Mouse (Mus musculus) heart, embryonic 14.5 days (tissue): ENCODE results near the gene Fa2h. TPM values are rescaled to one million over a fixed set of nuclear protein-coding genes. Genes with fewer than 3 reads are reported as not detected.
A peak's percentile ranks its signal among the peaks of the same experiment; 100 is the strongest.

ENCODE experiments used
- ATAC-seq: fragments of 200-750 bp; cut with Nextera tagmentation; 2 replicates; pipeline ENCODE4 v1.8.0; 2017; ENCODE audit warnings: low read depth, moderate TSS enrichment; ENCODE audit not compliant: insufficient number of reproducible peaks, insufficient read depth, low FRiP score
- H3K27ac ChIP-seq, 2 experiments: fragments of 200-500 bp in 1 of 2; fragments of 300-500 bp in 1 of 2; sonication (generic) in 1 of 2; replicated peaks in 1 of 2; 2 replicates each; pipeline ENCODE4 v1.5.1; 2012 to 2014; ENCODE audit warnings: low read depth in 2 of 2, low read length in 2 of 2, control low read depth in 1 of 2, mild to moderate bottlenecking in 1 of 2, mixed read lengths in 1 of 2; ENCODE audit not compliant: control insufficient read depth in 1 of 2, insufficient read depth in 1 of 2
- H3K27me3 ChIP-seq: fragments of 300-500 bp; sonication (generic); 2 replicates; pipeline ENCODE4 v1.6.1; 2014; ENCODE audit warnings: mild to moderate bottlenecking, low read length, control low read depth; ENCODE audit not compliant: control insufficient read depth, insufficient read depth
- H3K36me3 ChIP-seq: fragments of 300-500 bp; sonication (generic); 2 replicates; pipeline ENCODE4 v1.6.1; 2014; ENCODE audit warnings: mild to moderate bottlenecking, control low read depth, low read length, mixed read lengths; ENCODE audit not compliant: control insufficient read depth, insufficient read depth
- H3K4me1 ChIP-seq, 2 experiments: fragments of 200-500 bp in 1 of 2; fragments of 300-500 bp in 1 of 2; sonication (generic) in 1 of 2; 2 replicates each; pipeline ENCODE4 v1.6.1; 2012 to 2014; ENCODE audit warnings: low read length in 2 of 2, control low read depth in 1 of 2, mixed read lengths in 1 of 2; ENCODE audit not compliant: control insufficient read depth in 2 of 2, insufficient read depth in 2 of 2
- H3K4me2 ChIP-seq: fragments of 300-500 bp; sonication (generic); 2 replicates; pipeline ENCODE4 v1.6.1; 2014; ENCODE audit warnings: mild to moderate bottlenecking, low read length
- H3K4me3 ChIP-seq, 2 experiments: fragments of 200-500 bp in 1 of 2; fragments of 300-500 bp in 1 of 2; sonication (generic) in 1 of 2; 2 replicates each; pipeline ENCODE4 v1.5.1; 2012 to 2014; ENCODE audit warnings: low read length in 2 of 2, mild to moderate bottlenecking in 2 of 2, control low read depth in 1 of 2, low read depth in 1 of 2, moderate library complexity in 1 of 2; ENCODE audit not compliant: control insufficient read depth in 1 of 2, insufficient read depth in 1 of 2
- H3K9ac ChIP-seq: fragments of 300-500 bp; sonication (generic); 2 replicates; pipeline ENCODE4 v1.6.1; 2014; ENCODE audit warnings: mild to moderate bottlenecking, low read length
- H3K9me3 ChIP-seq: fragments of 300-500 bp; sonication (generic); 2 replicates; pipeline ENCODE4 v1.6.1; 2016; ENCODE audit warnings: low read length, control low read depth; ENCODE audit not compliant: control insufficient read depth
- WGBS: fragments of 180-500 bp; shearing (Covaris S2); extraction: QIAGEN DNeasy Blood & Tissue Kit; methylation state at CpG from one replicate; pipeline ENCODE4 v1.1.7; 2014; 5-methylcytosine and 5-hydroxymethylcytosine counted together
- polyA plus RNA-seq: library from polyadenylated mRNA; unstranded; fragments of >200 nt; fragmentation: Nextera tagmentation; extraction: Ambion mirVana; gene quantifications from 2 replicates; pipeline ENCODE4 v1.2.1, GENCODE M21; 2014

The Fa2h gene
- polyA plus RNA-seq = not detected in 2 replicates

DNA sequence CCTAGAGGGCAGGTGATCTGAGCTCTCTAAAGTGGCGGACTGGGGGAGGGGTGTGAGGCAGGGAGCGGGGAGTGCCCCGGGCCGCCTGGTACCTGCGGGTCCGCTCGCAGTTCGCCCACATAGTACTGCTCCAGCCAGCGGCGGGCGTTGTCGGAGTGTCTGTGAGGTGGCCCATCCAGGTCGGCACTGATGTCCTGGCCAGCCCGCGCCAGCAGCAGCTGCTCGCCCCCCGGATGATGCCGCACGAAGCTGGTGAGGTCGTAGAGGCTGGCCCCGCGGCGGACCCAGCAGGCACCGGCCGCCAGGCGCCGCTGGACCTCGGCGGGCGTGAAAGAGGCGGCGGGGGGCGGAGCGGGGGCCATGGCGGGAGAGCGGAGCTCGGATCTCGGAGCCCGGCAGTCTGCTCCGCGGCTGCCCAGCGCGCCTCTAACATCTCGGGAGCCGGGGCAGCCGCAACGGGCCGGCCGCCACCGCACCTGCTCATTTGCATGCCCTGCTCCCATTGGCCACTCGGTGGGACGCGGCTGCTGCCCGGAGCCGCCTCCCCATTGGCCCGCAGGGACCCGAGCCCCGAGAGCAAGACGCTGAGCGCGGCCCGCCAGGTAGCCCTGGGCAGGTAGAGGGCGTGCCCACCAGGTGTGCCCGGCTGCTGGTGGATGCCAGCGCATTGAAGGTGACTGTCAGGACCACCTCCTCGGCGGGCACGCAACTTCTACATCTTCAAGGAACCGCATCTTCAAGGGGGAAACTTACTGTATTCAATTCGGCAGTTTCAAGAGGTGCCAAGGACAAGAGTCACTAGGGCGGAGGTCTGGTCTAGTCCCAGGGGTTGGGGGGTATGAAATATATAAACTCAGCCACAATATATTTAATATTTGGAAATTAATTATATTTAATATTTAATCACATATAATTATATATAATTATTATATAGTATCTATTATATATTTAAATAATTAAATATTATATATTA lies at the start of gene Fa2h:
TSS of gene Fa2h (minus strand) at position 434 of the 973 bp plus-strand sequence.
- peak within 1 kb of the TSS; percentile 52 to 53 for H3K4me3 ChIP-seq
- no peak within 1 kb of the TSS for H3K27ac ChIP-seq
- peak within 1 kb of the TSS; percentile 62 for H3K9ac ChIP-seq
- peaks cover 69% of the 10 kb centered on the region for H3K27me3 ChIP-seq
- H3K4me2 ChIP-seq = peak within 1 kb of the TSS; percentile 89
- H3K36me3 ChIP-seq = no peaks in the 10 kb centered on the region
- peak; percentile 93 for ATAC-seq
- H3K9me3 ChIP-seq = no peaks in the 10 kb centered on the region
- peaks cover 6 to 10% of the 10 kb centered on the region in 2 experiments; a peak in 2 of 4 replicates for H3K4me1 ChIP-seq
- 1% methylated on average over 59 of the region's 71 CpGs for WGBS

DNA sequence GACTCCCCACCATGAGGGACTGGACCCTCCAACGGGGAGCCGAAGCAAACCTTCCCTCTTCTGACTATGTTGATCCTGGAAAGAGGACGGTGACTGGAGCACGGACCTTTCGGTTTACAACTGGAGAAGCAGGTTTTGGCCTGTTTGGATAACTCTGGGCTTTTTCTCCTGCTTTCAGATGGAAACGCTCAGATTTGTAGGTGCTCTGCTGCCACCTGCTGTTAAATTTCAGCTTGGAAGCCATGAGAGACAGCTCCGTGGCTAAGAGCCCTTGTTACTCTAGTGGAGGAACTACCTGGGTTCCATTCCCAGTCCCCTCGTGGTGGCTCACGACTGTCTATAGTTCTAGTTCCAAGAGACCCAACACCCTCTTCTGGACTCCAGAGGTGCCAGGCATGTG lies 45.6 kb upstream of the Fa2h start:
- H3K36me3 ChIP-seq = no peaks in the 10 kb centered on the region
- H3K4me3 ChIP-seq = no peak overlapping the region
- H3K4me2 ChIP-seq = no peak overlapping the region
- no peaks in the 10 kb centered on the region for H3K9me3 ChIP-seq
- WGBS = 20% methylated on average over 9 of the region's 9 CpGs
- peaks cover 0 to under 1% of the 10 kb centered on the region in 2 experiments; a peak in 1 of 4 replicates for H3K4me1 ChIP-seq
- no peak overlapping the region for H3K9ac ChIP-seq
- H3K27ac ChIP-seq = no peak overlapping the region
- 0 out of 2 replicates have a peak, but pooled peaks cover 5% of the 10 kb centered on the region for H3K27me3 ChIP-seq
- no peak for ATAC-seq

DNA sequence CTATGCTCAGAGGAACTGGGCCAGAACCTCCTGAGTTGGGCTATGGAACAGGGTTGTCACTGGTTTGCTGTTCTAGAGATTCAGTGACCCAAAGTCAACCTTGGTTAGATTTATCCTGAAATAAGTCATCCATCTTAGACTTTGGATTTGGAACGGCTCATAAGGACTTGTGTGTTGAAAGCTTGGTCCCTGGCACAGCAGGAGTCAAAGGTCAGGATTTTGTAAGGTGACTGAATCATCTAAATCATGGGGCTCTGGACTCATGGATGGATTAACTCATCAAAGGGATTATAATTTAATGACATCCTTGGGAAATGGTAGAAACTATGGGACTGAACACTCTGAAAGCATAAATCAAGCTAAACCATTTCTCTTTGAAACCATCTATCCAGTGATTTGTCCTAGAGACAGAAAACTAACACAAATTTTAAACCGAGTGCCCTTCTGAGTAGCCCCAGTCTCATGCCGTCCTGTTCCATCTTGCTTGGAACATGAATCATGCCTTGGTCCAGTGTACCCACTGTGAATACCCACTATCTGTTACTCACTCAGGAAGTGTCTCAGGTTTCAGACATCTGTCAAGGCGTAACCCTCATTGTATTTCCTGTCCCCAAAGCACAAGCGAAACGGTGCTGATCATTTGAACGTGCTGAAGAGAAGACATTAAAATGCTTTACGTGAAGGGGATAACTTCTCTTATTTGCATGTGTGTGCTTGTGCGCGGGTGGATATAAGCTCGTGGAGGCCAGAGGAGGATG lies 41.6 kb upstream of the Fa2h start:
- 67% methylated on average over 11 of the region's 11 CpGs for WGBS
- Histone ChIP-seq H3K4me3 (no peak overlapping the region), H3K4me2 (no peak overlapping the region), H3K9me3 (no peaks in the 10 kb centered on the region), H3K9ac (no peak overlapping the region), H3K36me3 (no peaks in the 10 kb centered on the region), H3K27me3 (0 out of 2 replicates have a peak, but pooled peaks cover 5% of the 10 kb centered on the region), H3K27ac (no peak overlapping the region), H3K4me1 (no peaks in the 10 kb centered on the region)
- ATAC-seq = no peak

DNA sequence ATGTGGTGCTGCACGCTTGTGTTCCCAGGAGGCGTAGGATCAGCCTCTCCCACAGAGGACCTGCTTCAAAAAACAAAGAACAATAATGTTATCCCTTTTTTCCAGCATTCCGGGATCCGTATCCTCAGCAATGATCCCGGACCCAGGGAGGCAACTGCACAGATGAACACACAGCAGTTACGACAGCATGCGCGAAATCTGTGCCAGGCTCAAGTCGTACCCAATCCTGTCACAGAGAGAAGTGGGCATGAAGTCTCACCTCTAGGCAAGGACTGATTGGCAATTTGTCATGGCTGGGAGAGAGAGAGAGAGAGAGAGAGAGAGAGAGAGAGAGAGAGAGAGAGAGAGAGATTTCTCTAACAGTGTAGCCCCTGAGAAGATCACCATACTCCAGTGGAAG lies 31.0 kb upstream of the Fa2h start:
- Histone ChIP-seq H3K4me1 (no peaks in the 10 kb centered on the region), H3K4me3 (no peak overlapping the region), H3K9ac (no peak overlapping the region), H3K9me3 (no peaks in the 10 kb centered on the region), H3K27ac (no peak overlapping the region), H3K27me3 (no peaks in the 10 kb centered on the region), H3K4me2 (no peak overlapping the region), H3K36me3 (no peaks in the 10 kb centered on the region)
- ATAC-seq = no peak
- WGBS = 94% methylated on average over 9 of the region's 9 CpGs

DNA sequence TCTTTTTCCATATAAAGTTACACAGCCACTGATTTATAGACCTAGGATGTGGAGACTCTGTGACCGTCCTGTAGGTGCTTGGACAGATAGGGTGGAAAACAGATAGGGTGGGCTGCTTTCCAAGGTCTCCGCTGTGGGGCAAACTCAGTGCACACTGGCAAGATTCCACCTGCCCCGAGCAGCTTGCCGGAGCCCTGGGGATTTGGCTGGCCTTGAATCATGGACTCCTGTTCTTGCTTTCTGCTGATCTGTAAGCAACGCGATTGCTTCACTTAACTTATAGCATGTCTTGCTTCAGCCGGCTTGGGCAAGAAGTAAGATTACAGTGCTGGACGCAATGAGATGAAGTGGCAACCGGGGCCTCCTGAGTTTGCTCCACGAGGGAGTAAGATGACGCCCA lies 30.6 kb upstream of the Fa2h start:
- Histone ChIP-seq H3K27me3 (no peaks in the 10 kb centered on the region), H3K4me1 (no peaks in the 10 kb centered on the region), H3K9me3 (no peaks in the 10 kb centered on the region), H3K4me2 (no peak overlapping the region), H3K27ac (no peak overlapping the region), H3K9ac (no peak overlapping the region), H3K4me3 (no peak overlapping the region), H3K36me3 (no peaks in the 10 kb centered on the region)
- no peak for ATAC-seq
- 75% methylated on average over 11 of the region's 11 CpGs for WGBS

DNA sequence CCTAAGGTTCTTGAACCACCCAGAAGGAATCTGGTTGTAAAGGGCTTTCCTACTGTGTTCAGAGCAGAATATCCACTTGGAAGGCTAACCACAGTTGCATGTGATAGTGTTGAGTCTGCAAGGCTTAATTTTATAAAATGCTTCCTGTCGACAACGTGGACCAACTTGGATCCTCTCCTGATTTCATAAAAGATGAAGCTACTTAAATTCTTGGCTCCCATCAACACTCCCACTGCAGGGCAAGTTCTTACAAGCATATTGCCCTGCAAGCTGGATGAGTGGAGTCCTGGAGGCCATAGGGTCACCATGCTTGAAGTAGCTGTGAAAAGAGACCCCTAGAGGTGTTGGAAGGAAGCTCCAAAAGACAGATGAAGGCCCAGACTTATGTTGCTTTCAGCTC lies 29.0 kb upstream of the Fa2h start:
- no peaks in the 10 kb centered on the region for H3K36me3 ChIP-seq
- ATAC-seq = no peak
- no peaks in the 10 kb centered on the region for H3K4me1 ChIP-seq
- no peak overlapping the region for H3K9ac ChIP-seq
- WGBS = 72% methylated on average over 2 of the region's 2 CpGs
- no peak overlapping the region for H3K27ac ChIP-seq
- no peak overlapping the region for H3K4me3 ChIP-seq
- no peaks in the 10 kb centered on the region for H3K9me3 ChIP-seq
- no peaks in the 10 kb centered on the region for H3K27me3 ChIP-seq
- no peak overlapping the region for H3K4me2 ChIP-seq

DNA sequence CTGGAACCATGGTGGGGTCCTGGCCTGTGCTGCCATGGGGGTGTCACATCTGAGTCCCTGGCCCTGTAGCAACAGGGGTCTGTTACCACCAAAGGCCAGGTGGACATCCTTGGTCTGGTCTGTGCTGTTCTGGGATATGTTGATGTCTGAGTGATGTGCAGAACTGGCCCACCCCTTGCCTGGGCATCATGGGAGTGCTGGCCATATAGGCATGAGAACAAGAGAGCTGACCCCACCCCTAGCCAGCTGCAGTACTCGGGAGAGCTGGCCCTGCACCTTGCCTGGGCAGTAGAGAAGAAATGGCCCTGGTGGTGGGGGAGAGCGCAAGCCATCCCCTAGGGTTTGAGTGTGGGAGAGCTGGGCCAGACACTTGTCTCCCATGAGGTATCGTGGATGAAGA lies 25.5 kb upstream of the Fa2h start:
- 68% methylated on average over 3 of the region's 3 CpGs for WGBS
- H3K9ac ChIP-seq = no peak overlapping the region
- H3K27ac ChIP-seq = no peak overlapping the region
- no peak for ATAC-seq
- H3K4me1 ChIP-seq = no peaks in the 10 kb centered on the region
- H3K27me3 ChIP-seq = no peaks in the 10 kb centered on the region
- H3K4me3 ChIP-seq = no peak overlapping the region
- H3K4me2 ChIP-seq = no peak overlapping the region
- H3K9me3 ChIP-seq = no peaks in the 10 kb centered on the region
- H3K36me3 ChIP-seq = no peaks in the 10 kb centered on the region
